Mouse (Mus musculus): Measurements from ENCODE around the gene Ablim2. TPM values are rescaled to one million over a fixed set of nuclear protein-coding genes. Genes with fewer than 3 reads are reported as not detected.

The Ablim2 gene
- polyA plus RNA-seq, 1 experiment from 2014 or later = 9.8 TPM

GRCm38 (mm10) chr5:35781116-35781515 is 23.4 kb downstream of the Ablim2 start:
- Histone ChIP-seq H3K27me3 (no peaks in the 10 kb centered on the region), H3K4me1 (replicated peaks) (0 out of 2 replicates have a peak, but pooled peaks cover 5% of the 10 kb centered on the region), H3K4me2 (no peak overlapping the region), H3K36me3 (no peaks in the 10 kb centered on the region), H3K9me3 (no peaks in the 10 kb centered on the region), H3K27ac (replicated peaks) (no peak overlapping the region), H3K9ac (no peak overlapping the region), H3K4me3 (no peak overlapping the region)
- WGBS = 73% methylated on average over 3 of the region's 3 CpGs
- no peak for ATAC-seq (ENCODE audit: low read depth)

- Histone ChIP-seq H3K4me3 (no peak overlapping the region), H3K36me3 (no peaks in the 10 kb centered on the region), H3K4me1 (replicated peaks) (0 out of 2 replicates have a peak, but pooled peaks cover 5% of the 10 kb centered on the region), H3K9ac (no peak overlapping the region), H3K27ac (replicated peaks) (no peak overlapping the region), H3K27me3 (no peaks in the 10 kb centered on the region), H3K9me3 (no peaks in the 10 kb centered on the region), H3K4me2 (no peak overlapping the region)
- no peak for ATAC-seq (ENCODE audit: low read depth)
- 61% methylated on average over 10 of the region's 10 CpGs for WGBS
Observed at GRCm38 (mm10) chr5:35782648-35783180, 25.0 kb downstream of the Ablim2 start.

DNA sequence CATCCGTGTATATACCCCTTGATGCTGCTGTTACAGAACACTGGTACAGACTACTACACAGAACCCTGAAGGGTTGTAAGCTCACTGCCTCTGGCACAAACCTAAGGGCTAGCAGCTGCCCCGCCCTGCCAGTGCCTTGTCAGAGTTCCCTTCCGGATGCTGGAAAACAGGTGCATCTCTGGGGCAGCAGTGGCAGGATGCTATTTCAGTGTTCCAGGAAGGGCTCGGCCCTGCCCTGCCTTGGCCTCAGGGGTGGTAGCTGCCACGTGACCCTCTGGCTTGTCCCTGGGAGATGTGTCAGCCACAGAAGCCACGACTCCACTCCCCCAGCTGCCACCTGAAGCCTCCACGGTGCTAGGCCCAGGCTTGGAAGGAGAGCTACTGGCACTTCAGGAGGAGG is 28.2 kb downstream of the Ablim2 start:
- Histone ChIP-seq H3K9ac (no peak overlapping the region), H3K36me3 (no peaks in the 10 kb centered on the region), H3K4me3 (no peak overlapping the region), H3K9me3 (no peaks in the 10 kb centered on the region), H3K4me1 (replicated peaks) (0 out of 2 replicates have a peak, but pooled peaks cover 3% of the 10 kb centered on the region), H3K27ac (replicated peaks) (no peak overlapping the region), H3K4me2 (no peak overlapping the region), H3K27me3 (no peaks in the 10 kb centered on the region)
- WGBS = 71% methylated on average over 7 of the region's 7 CpGs
- ATAC-seq (ENCODE audit: low read depth) = no peak

DNA sequence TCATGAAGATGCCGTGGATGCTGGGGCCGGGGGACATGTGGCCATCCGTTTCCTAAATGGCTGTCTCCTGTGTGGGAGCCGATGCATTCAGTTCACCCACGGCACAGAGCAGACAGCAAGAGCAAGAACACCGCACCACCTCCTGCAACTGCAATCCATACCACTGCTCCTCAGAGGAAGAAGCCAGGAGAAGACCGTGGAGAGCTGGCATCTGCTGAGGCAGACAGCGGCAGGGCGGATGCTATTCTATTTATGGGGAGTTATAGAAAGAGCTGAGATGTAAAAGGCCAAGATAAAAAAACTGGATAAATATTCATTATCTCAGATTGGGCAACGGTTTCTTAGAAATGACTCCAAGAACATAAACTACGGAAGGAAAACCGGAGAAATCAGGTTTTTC is 30.2 kb downstream of the Ablim2 start:
- no peak overlapping the region for H3K4me2 ChIP-seq
- no peak overlapping the region for H3K9ac ChIP-seq
- no peaks in the 10 kb centered on the region for H3K36me3 ChIP-seq
- no peak for ATAC-seq (ENCODE audit: low read depth)
- no peak overlapping the region for H3K27ac ChIP-seq (replicated peaks)
- no peaks in the 10 kb centered on the region for H3K27me3 ChIP-seq
- H3K9me3 ChIP-seq = no peaks in the 10 kb centered on the region
- no peaks in the 10 kb centered on the region for H3K4me1 ChIP-seq (replicated peaks)
- H3K4me3 ChIP-seq = no peak overlapping the region
- 90% methylated on average over 12 of the region's 12 CpGs for WGBS

GRCm38 (mm10) chr5:35788719-35789118 is 31.0 kb downstream of the Ablim2 start:
- ATAC-seq (ENCODE audit: low read depth) = no peak
- Histone ChIP-seq H3K9ac (no peak overlapping the region), H3K4me2 (no peak overlapping the region), H3K4me3 (no peak overlapping the region), H3K36me3 (no peaks in the 10 kb centered on the region), H3K27ac (replicated peaks) (no peak overlapping the region), H3K4me1 (replicated peaks) (no peaks in the 10 kb centered on the region), H3K27me3 (no peaks in the 10 kb centered on the region), H3K9me3 (no peaks in the 10 kb centered on the region)
- WGBS = 84% methylated on average over 6 of the region's 6 CpGs

GRCm38 (mm10) chr5:35789697-35790096 is 32.0 kb downstream of the Ablim2 start:
- no peaks in the 10 kb centered on the region for H3K9me3 ChIP-seq
- no peaks in the 10 kb centered on the region for H3K36me3 ChIP-seq
- H3K4me2 ChIP-seq = no peak overlapping the region
- ATAC-seq (ENCODE audit: low read depth) = no peak
- H3K4me1 ChIP-seq (replicated peaks) = no peaks in the 10 kb centered on the region
- H3K9ac ChIP-seq = no peak overlapping the region
- no peak overlapping the region for H3K27ac ChIP-seq (replicated peaks)
- WGBS = 84% methylated on average over 3 of the region's 3 CpGs
- no peaks in the 10 kb centered on the region for H3K27me3 ChIP-seq
- no peak overlapping the region for H3K4me3 ChIP-seq

DNA sequence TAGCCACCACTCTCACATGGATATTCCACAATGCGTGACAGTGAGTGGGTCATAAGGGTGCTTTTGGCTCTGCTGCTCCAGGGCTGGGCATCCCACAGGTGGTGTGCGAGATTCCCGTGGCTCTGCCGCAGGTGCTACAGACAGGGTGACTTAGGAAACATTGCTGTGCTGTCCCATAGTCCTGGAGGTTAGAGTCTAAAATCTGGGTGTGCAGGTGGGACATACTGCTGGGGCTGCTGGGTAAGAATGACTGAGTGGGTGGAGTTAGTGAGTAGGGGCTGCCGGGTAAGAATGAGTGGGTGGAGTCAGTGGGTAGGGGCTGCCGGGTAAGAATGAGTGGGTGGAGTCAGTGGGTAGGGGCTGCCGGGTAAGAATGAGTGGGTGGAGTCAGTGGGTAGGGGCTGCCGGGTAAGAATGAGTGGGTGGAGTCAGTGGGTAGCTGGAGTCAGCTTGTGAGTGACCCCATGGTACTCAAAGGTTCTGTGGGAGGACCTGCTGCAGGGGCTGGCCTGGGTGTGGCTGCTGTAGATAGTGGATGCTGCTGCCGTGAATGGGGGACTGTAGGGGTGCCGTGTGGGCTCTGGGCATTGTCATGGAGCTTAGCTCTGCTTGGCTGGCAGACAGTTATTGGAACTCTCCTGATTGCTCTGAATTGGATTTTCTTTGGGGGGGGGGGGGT is 32.8 kb downstream of the Ablim2 start:
- Histone ChIP-seq H3K27ac (replicated peaks) (no peak overlapping the region), H3K4me1 (replicated peaks) (no peaks in the 10 kb centered on the region), H3K36me3 (no peaks in the 10 kb centered on the region), H3K9me3 (no peaks in the 10 kb centered on the region), H3K4me2 (no peak overlapping the region), H3K4me3 (no peak overlapping the region), H3K9ac (no peak overlapping the region), H3K27me3 (no peaks in the 10 kb centered on the region)
- 42% methylated on average over 10 of the region's 10 CpGs for WGBS
- ATAC-seq (ENCODE audit: low read depth) = no peak

DNA sequence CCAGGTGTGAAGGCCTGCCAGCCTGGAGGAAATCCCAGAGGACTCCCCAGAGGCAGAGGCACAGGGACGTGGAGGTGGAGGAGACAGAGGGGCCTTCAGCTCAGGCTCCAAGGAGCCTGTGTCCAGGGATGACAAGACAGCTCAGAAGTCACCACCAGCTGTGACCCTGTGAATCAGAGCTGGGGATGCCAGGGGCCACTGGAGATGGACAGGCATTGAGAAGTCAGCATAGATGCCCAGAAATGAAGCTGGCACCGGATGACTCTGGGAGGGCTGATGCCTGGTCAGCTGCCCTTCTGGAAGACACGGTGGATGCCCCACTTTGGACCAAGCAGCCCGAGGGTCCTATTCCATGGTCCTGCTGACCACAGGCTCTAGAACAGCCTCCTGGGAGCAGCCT is 36.3 kb downstream of the Ablim2 start:
- ATAC-seq (ENCODE audit: low read depth) = no peak
- H3K4me1 ChIP-seq (replicated peaks) = no peaks in the 10 kb centered on the region
- H3K9ac ChIP-seq = no peak overlapping the region
- H3K27ac ChIP-seq (replicated peaks) = no peak overlapping the region
- H3K27me3 ChIP-seq = no peaks in the 10 kb centered on the region
- H3K4me2 ChIP-seq = no peak overlapping the region
- no peak overlapping the region for H3K4me3 ChIP-seq
- H3K36me3 ChIP-seq = no peaks in the 10 kb centered on the region
- H3K9me3 ChIP-seq = no peaks in the 10 kb centered on the region
- 78% methylated on average over 4 of the region's 4 CpGs for WGBS

DNA sequence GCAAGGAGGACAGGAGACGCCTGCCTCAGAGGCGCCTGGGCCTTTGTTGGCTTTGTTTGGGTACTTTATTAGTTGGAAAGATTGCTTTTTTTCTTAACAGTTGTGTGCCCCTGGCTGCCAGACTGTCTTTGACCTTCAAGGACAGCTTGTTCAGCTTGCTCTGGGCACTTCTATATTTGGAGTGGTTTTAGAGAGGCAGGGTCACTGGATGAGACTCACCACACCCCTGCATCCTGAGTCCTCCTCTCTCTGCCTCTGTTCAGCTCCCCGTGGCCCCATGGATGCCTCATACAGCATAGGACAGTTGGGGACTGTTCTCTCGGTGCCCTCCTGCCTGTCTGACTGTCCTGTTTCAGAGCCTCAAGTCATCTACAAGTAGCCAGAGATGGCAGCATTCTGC is 37.3 kb downstream of the Ablim2 start:
- H3K4me1 ChIP-seq (replicated peaks) = no peaks in the 10 kb centered on the region
- H3K9me3 ChIP-seq = no peaks in the 10 kb centered on the region
- 64% methylated on average over 4 of the region's 4 CpGs for WGBS
- no peaks in the 10 kb centered on the region for H3K36me3 ChIP-seq
- ATAC-seq (ENCODE audit: low read depth) = 0 out of 2 replicates have a peak, but pooled peaks have one; percentile 4
- H3K27me3 ChIP-seq = no peaks in the 10 kb centered on the region
- H3K27ac ChIP-seq (replicated peaks) = no peak overlapping the region
- H3K4me3 ChIP-seq = no peak overlapping the region
- no peak overlapping the region for H3K4me2 ChIP-seq
- no peak overlapping the region for H3K9ac ChIP-seq

DNA sequence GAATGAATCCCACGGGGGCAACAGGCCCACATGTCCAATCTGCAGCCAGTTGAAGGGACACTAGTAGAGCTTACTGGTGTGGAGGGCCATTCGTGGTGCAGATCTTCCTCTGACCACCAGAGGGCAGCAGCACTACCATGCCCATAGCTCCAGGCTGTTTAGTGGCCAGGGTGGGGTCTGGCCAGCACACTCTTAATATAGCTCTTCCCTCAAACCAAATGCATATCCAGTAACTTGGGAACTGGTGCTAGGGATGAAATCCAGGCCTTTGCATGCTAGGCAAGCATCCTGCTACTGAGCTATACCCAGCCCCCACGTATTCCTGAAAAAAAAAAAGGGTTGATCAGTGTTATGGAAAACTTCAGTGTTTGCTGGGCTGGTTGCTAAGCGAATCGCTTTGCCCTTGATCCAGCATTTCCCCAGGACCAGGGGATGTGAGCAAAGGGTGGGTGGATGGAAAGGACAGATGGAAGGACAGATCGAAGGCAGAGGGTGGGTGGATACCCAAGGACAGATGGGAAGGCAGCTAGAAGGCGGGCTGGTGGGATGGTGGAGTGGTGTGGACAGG is 37.9 kb downstream of the Ablim2 start:
- Histone ChIP-seq H3K4me3 (no peak overlapping the region), H3K27ac (replicated peaks) (no peak overlapping the region), H3K4me2 (no peak overlapping the region), H3K9ac (no peak overlapping the region), H3K27me3 (no peaks in the 10 kb centered on the region), H3K4me1 (replicated peaks) (no peaks in the 10 kb centered on the region), H3K36me3 (no peaks in the 10 kb centered on the region), H3K9me3 (no peaks in the 10 kb centered on the region)
- ATAC-seq (ENCODE audit: low read depth) = peak; percentile 53; the same call in 1 of the 2 replicates
- 63% methylated on average over 7 of the region's 7 CpGs for WGBS

GRCm38 (mm10) chr5:35796136-35796535 is 38.5 kb downstream of the Ablim2 start:
- WGBS = 76% methylated on average over 5 of the region's 5 CpGs
- no peaks in the 10 kb centered on the region for H3K36me3 ChIP-seq
- no peaks in the 10 kb centered on the region for H3K27me3 ChIP-seq
- H3K4me2 ChIP-seq = no peak overlapping the region
- ATAC-seq (ENCODE audit: low read depth) = no peak
- H3K9ac ChIP-seq = no peak overlapping the region
- no peak overlapping the region for H3K27ac ChIP-seq (replicated peaks)
- H3K9me3 ChIP-seq = no peaks in the 10 kb centered on the region
- H3K4me1 ChIP-seq (replicated peaks) = no peaks in the 10 kb centered on the region
- no peak overlapping the region for H3K4me3 ChIP-seq

- Histone ChIP-seq H3K4me2 (no peak overlapping the region), H3K4me1 (replicated peaks) (no peaks in the 10 kb centered on the region), H3K36me3 (no peaks in the 10 kb centered on the region), H3K9me3 (no peaks in the 10 kb centered on the region), H3K27me3 (no peaks in the 10 kb centered on the region), H3K27ac (replicated peaks) (no peak overlapping the region), H3K9ac (no peak overlapping the region), H3K4me3 (no peak overlapping the region)
- WGBS = 41% methylated on average over 5 of the region's 5 CpGs
- ATAC-seq (ENCODE audit: low read depth) = no peak
Observed at GRCm38 (mm10) chr5:35799090-35799489, 41.4 kb downstream of the Ablim2 start.

DNA sequence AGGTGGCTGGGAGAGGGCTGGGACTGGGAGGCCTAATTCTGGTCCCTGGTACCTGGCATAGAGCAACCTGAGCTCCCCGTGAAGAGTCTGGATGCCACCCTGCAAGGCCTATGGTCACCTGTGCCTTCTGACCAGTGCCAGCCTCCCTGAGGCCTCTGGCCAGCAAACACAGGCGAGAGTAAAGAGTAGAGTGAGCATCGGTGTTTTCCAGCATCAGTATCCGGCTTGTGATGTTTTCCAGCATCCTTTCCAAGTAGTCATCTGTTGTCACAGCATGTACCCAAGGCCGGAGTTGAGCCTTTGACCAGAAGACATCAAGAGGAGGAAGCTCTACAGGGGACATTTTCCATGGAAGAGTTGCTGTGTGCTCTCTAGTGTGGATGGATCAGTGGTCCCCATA is 45.7 kb downstream of the Ablim2 start:
- Histone ChIP-seq H3K4me2 (no peak overlapping the region), H3K4me3 (no peak overlapping the region), H3K27me3 (no peaks in the 10 kb centered on the region), H3K9ac (no peak overlapping the region), H3K4me1 (replicated peaks) (no peaks in the 10 kb centered on the region), H3K27ac (replicated peaks) (no peak overlapping the region), H3K9me3 (no peaks in the 10 kb centered on the region), H3K36me3 (no peaks in the 10 kb centered on the region)
- no peak for ATAC-seq (ENCODE audit: low read depth)
- WGBS = 86% methylated on average over 5 of the region's 5 CpGs
